Mouse (Mus musculus) limb, embryonic 14.5 days (tissue): ENCODE results near the gene Zbtb16. TPM values are rescaled to one million over a fixed set of nuclear protein-coding genes. Genes with fewer than 3 reads are reported as not detected.

ENCODE experiments used
- ATAC-seq: fragments of 200-750 bp; cut with Nextera tagmentation; 2 replicates; pipeline ENCODE4 v1.8.0; 2017; ENCODE audit warnings: low read depth, moderate number of reproducible peaks, moderate TSS enrichment; ENCODE audit not compliant: low FRiP score
- DNase-seq: peaks from one replicate; pipeline ENCODE4 v3.0.0-alpha.2; 2015; ENCODE audit warnings: low spot score
- H3K27ac ChIP-seq: fragments of 300-500 bp; sonication (generic); replicated peaks from 2 replicates; pipeline ENCODE4 v1.5.1; 2014; ENCODE audit warnings: low read depth, mild to moderate bottlenecking, low read length, moderate library complexity, mixed read lengths
- H3K27me3 ChIP-seq: fragments of 300-500 bp; sonication (generic); 2 replicates; pipeline ENCODE4 v1.6.1; 2014; ENCODE audit warnings: low read length, mixed read lengths; ENCODE audit not compliant: control insufficient read depth, insufficient read depth
- H3K36me3 ChIP-seq: fragments of 300-500 bp; sonication (generic); 2 replicates; pipeline ENCODE4 v1.6.1; 2014; ENCODE audit warnings: mild to moderate bottlenecking, low read length, moderate library complexity, mixed read lengths; ENCODE audit not compliant: control insufficient read depth, insufficient read depth
- H3K4me1 ChIP-seq: fragments of 300-500 bp; sonication (generic); 2 replicates; pipeline ENCODE4 v1.6.1; 2014; ENCODE audit warnings: antibody characterized with exemption, low read length, mixed read lengths; ENCODE audit not compliant: control insufficient read depth, insufficient read depth
- H3K4me2 ChIP-seq: fragments of 300-500 bp; sonication (generic); replicated peaks from 2 replicates; pipeline ENCODE4 v1.6.1; 2014; ENCODE audit warnings: low read depth, mild to moderate bottlenecking, low read length, moderate library complexity; ENCODE audit not compliant: severe bottlenecking
- H3K4me3 ChIP-seq: fragments of 300-500 bp; sonication (generic); replicated peaks from 2 replicates; pipeline ENCODE4 v1.5.1; 2014; ENCODE audit warnings: low read length
- H3K9ac ChIP-seq: fragments of 300-500 bp; sonication (generic); 2 replicates; pipeline ENCODE4 v1.6.1; 2014; ENCODE audit warnings: mild to moderate bottlenecking, low read depth, low read length, moderate library complexity; ENCODE audit not compliant: severe bottlenecking
- H3K9me3 ChIP-seq: fragments of 300-500 bp; sonication (generic); 2 replicates; pipeline ENCODE4 v1.6.1; 2016; ENCODE audit warnings: low read length; ENCODE audit not compliant: control insufficient read depth
- POLR2A ChIP-seq: fragments of 200-500 bp; IDR thresholded peaks from 2 replicates; pipeline ENCODE4 v1.8.0; 2012; ENCODE audit warnings: inconsistent platforms, mild to moderate bottlenecking, moderate library complexity, borderline replicate concordance; ENCODE audit not compliant: insufficient read depth, insufficient read length; ENCODE audit errors: extremely low read depth
- WGBS: fragments of 180-500 bp; shearing (Covaris S2); extraction: QIAGEN DNeasy Blood & Tissue Kit; methylation state at CpG from one replicate; pipeline ENCODE4 v1.1.7; 2014; 5-methylcytosine and 5-hydroxymethylcytosine counted together
- polyA plus RNA-seq, 2 experiments: library from polyadenylated mRNA; depleted of rRNA in 1 of 2; stranded (reverse) in 1 of 2; unstranded in 1 of 2; fragments of >200 nt; fragmentation: Nextera tagmentation in 1 of 2; extraction: Ambion mirVana in 1 of 2; gene quantifications; 2 replicates each; pipeline versions ENCODE4 v1.2.1 to v1.2.3; 2012 to 2014

Gene Zbtb16
- polyA plus RNA-seq, 2 experiments: 0.91 to 1.9 TPM

- ATAC-seq: no peak
Measured at GRCm38 (mm10) chr9:48712985-48713765, 122.8 kb downstream of the Zbtb16 start.

GRCm38 (mm10) chr9:48711826-48712225, 124.2 kb downstream of the Zbtb16 start:
- no peaks in the 10 kb centered on the region for H3K36me3 ChIP-seq
- H3K9ac ChIP-seq: no peak overlapping the region
- no peak overlapping the region for H3K4me2 ChIP-seq
- DNase-seq (no peak), ATAC-seq (no peak)
- H3K27me3 ChIP-seq: no peaks in the 10 kb centered on the region
- no peak overlapping the region for H3K27ac ChIP-seq
- no peak overlapping the region for H3K4me3 ChIP-seq
- H3K9me3 ChIP-seq: no peaks in the 10 kb centered on the region
- WGBS: 75% methylated on average over 5 of the region's 5 CpGs
- TF ChIP-seq POLR2A: no peak
- peaks cover 12% of the 10 kb centered on the region; the same call in 1 of the 2 replicates for H3K4me1 ChIP-seq

More at GRCm38 (mm10) chr9:48712985-48713765, 122.8 kb downstream of the Zbtb16 start:
- Histone ChIP-seq H3K4me1 (0 out of 2 replicates have a peak, but pooled peaks cover 8% of the 10 kb centered on the region), H3K9ac (no peak overlapping the region), H3K9me3 (no peaks in the 10 kb centered on the region), H3K27me3 (no peaks in the 10 kb centered on the region), H3K4me3 (no peak overlapping the region), H3K27ac (no peak overlapping the region), H3K4me2 (no peak overlapping the region), H3K36me3 (no peaks in the 10 kb centered on the region)
- 81% methylated on average over 13 of the region's 13 CpGs for WGBS
- no peak for DNase-seq
- no peak for TF ChIP-seq POLR2A

GRCm38 (mm10) chr9:48711296-48711781, 124.7 kb downstream of the Zbtb16 start:
- no peak overlapping the region for H3K9ac ChIP-seq
- DNase-seq (no peak), ATAC-seq (no peak)
- no peak overlapping the region for H3K4me2 ChIP-seq
- peaks cover 12% of the 10 kb centered on the region; the same call in 1 of the 2 replicates for H3K4me1 ChIP-seq
- no peak for TF ChIP-seq POLR2A
- no peaks in the 10 kb centered on the region for H3K9me3 ChIP-seq
- H3K4me3 ChIP-seq: no peak overlapping the region
- no peak overlapping the region for H3K27ac ChIP-seq
- WGBS: 37% methylated on average over 9 of the region's 9 CpGs
- H3K27me3 ChIP-seq: no peaks in the 10 kb centered on the region
- H3K36me3 ChIP-seq: no peaks in the 10 kb centered on the region

DNA sequence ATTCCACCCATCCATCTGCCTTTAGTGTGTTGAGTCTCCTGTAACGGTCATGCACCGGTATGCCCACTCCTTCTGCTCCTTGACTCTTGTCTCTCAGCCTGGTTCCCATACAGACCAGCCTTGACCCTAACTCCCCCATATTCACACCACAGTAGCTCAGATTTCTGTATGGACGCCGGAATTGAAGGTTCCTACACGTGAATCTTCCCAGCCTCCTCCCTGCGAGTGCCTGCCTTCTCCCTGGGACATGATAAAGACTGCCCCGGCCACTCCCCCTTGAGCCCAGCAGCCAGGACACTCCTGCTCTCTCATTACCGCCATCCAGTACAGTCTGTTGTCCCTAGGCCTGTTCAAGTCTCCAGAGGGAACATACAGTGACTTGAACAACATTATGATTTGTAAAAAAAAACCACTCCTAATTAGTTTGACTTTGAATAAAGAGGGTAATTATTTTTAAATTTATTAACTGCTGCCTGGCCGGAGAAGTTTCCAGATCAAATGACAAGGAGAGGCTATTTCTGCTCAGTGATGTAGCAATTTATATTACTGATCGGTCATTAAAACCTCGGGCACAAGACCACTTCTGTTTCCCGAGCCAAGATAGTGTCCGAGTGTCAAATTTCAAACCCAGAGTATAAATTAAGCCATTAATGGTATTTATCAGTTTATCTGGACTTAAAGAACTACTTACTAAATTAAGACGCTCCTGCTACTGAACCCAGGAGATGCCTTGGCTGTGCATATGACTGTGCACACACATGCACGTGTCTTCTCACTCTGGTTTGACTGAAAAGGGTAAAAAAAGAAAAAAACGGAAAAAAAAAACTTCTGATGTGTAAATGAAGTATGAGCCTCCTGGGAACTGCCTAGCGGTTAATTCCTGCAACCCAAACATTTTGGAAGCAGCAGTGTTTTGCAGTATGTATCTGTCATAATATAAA, 125.4 kb downstream of the Zbtb16 start:
- WGBS: 26% methylated on average over 17 of the region's 17 CpGs
- Histone ChIP-seq H3K9ac (no peak overlapping the region), H3K36me3 (no peaks in the 10 kb centered on the region), H3K4me2 (no peak overlapping the region), H3K27me3 (no peaks in the 10 kb centered on the region), H3K4me1 (peaks cover 12% of the 10 kb centered on the region; the same call in 1 of the 2 replicates), H3K27ac (no peak overlapping the region), H3K4me3 (no peak overlapping the region), H3K9me3 (no peaks in the 10 kb centered on the region)
- TF ChIP-seq POLR2A: no peak
- DNase-seq (no peak), ATAC-seq (no peak)

DNA sequence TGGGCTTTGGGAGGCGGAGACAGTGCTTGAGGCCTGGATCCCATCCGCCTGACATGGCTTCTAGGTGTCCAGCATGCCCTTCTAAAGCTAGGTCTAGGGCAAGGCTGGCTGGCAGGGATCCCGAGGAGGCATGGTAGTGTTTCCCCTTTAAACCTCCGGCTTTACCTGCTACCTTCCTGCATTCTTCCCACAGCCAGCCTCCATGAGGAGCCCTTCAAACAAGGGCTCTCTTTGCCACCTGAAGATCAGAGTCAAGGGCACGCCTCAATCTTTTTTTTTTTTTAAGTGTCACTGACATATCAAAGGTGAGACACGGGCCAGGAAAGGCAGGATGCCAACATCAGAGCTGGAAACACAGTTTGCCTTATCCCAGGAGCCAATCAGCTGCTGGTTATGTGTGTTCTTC, 128.2 kb downstream of the Zbtb16 start:
- Histone ChIP-seq H3K4me1 (peaks cover 12% of the 10 kb centered on the region; the same call in 1 of the 2 replicates), H3K4me3 (no peak overlapping the region), H3K9ac (no peak overlapping the region), H3K27ac (no peak overlapping the region), H3K27me3 (no peaks in the 10 kb centered on the region), H3K4me2 (no peak overlapping the region), H3K9me3 (no peaks in the 10 kb centered on the region), H3K36me3 (no peaks in the 10 kb centered on the region)
- WGBS: 83% methylated on average over 6 of the region's 6 CpGs
- no peak for TF ChIP-seq POLR2A
- DNase-seq (no peak), ATAC-seq (no peak)
